Mouse (Mus musculus) c-Kit-positive CD71-positive TER-119-negative erythroid progenitor cells, embryonic 14.5 days (primary cell): Measurements from ENCODE around the gene Ldha.
"Not testable (repeated sequence)": the region's sequence is repeated elsewhere in the genome, so short reads cannot be mapped to it uniquely, and the experiment has no call there.

Experiments
- DNase-seq: peaks from one replicate; pipeline ENCODE4 v3.0.0-alpha.2; 2013; ENCODE audit warnings: low read depth

The Ldha gene

DNA sequence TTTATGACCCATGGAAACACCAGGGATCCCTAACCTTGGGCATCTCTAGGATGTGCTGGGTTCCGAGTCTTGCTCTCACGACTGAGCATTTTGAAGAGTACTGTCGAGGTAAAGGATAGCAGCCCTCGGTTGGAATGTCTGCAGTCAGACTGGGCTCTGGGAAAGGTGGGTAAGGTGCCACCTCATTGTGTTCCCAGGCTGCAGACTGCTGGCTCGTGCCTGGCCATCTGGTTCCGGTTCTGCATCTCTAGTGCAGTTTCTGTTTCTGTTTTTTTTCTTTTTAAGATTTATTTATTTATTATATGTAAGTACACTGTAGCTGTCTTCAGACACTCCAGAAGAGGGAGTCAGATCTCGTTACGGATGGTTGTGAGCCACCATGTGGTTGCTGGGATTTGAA lies 40.7 kb downstream of the Ldha start:
- not testable (repeated sequence) for DNase-seq

GRCm38 (mm10) chr7:46883304-46883703 lies 42.0 kb downstream of the Ldha start:
- DNase-seq, result no peak

GRCm38 (mm10) chr7:46895511-46895910 lies 54.2 kb downstream of the Ldha start:
- DNase-seq, result no peak

DNA sequence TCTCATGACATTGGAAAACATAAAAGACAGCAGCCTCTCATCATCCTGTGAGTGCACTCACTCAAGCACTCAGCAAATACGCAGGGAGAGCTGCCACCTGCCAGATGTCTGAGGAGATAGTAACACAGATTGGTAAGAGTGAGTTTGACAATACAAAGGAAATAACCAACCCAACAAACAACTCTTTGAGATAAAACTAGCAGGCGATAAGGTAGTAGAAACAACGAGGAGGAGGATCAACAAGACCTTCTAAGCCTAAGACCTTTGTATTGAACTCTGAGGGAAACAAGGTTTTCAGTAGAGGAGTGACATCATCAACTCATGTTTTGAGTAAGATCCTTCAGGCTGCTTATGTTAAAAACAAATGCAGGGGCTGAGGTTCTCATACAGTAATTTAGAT lies 58.1 kb downstream of the Ldha start:
- DNase-seq, result no peak
